Mouse (Mus musculus): ENCODE data around the gene Tmem120b. TPM values are rescaled to one million over a fixed set of nuclear protein-coding genes. Genes with fewer than 3 reads are reported as not detected.
"Not testable (repeated sequence)": the region's sequence is repeated elsewhere in the genome, so short reads cannot be mapped to it uniquely, and the experiment has no call there.

The Tmem120b gene
- polyA plus RNA-seq, 1 experiment from 2014 or later, result 14.0 TPM

DNA sequence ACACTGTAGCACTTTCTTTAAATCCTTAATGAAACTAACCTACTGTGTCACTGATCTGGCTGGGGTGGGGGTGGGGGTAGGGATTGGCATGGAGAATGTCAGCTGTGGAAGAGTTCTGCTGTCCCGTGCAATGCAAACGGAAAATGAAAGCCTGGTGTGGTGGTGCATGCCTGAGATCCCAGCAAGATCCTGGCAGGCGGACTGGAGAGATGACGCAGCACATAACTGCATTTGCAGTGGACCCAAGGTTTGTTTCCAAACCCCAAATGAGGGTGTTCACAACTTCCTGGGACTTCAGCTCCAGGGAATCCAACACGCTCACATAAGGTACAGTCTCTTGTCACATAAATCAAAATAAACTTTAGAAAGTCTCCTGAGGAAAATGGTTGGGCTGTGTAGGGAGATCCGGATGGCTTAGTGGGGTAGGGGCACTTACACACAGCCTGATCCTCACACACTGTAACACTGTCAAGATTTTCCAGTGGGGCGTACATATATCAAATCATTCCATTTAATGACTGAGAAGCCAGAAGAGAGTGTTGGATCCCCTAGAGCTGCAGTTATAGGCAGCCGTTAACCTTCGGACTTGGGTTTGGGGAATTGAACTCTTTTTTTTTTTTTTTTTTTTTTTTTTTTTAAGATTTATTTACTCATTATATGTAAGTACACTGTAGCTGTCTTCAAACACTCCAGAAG is 7.4 kb upstream of the Tmem120b start:
- 81% methylated on average over 9 of the region's 9 CpGs for WGBS
- Histone ChIP-seq H3K27ac (no peak overlapping the region), H3K9ac (no peak overlapping the region), H3K36me3 (replicated peaks; ENCODE audit: control insufficient read depth, insufficient read depth) (no peaks in the 10 kb centered on the region), H3K4me1 (replicated peaks; ENCODE audit: control insufficient read depth, insufficient read depth, low read length) (no peaks in the 10 kb centered on the region; the same call in 1 of the 2 replicates), H3K4me2 (replicated peaks) (no peak overlapping the region), H3K27me3 (ENCODE audit: control insufficient read depth, insufficient read depth, low read length) (no peaks in the 10 kb centered on the region), H3K4me3 (replicated peaks; ENCODE audit: low read length) (no peak overlapping the region), H3K9me3 (ENCODE audit: control insufficient read depth, low read length) (no peaks in the 10 kb centered on the region)
- ATAC-seq (ENCODE audit: low FRiP score), result no peak
- DNase-seq (ENCODE audit: low spot score), result no peak

DNA sequence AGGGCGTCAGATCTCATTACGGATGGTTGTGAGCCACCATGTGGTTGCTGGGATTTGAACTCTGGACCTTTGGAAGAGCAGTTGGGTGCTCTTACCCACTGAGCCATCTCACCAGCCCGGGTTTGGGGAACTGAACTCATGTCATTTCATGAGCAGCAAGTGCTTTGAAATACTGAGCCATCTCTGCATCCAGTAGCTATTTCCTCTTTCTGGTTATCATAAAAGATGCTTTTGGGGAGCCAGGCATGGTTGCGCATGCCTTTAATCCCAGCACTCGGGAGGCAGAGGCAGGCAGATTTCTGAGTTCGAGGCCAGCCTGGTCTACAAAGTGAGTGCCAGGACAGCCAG is 6.8 kb upstream of the Tmem120b start:
- ATAC-seq (ENCODE audit: low FRiP score); H3K4me2 ChIP-seq (replicated peaks); H3K27me3 ChIP-seq (ENCODE audit: control insufficient read depth, insufficient read depth, low read length); H3K27ac ChIP-seq; DNase-seq (ENCODE audit: low spot score); H3K36me3 ChIP-seq (replicated peaks; ENCODE audit: control insufficient read depth, insufficient read depth); H3K9ac ChIP-seq; H3K9me3 ChIP-seq (ENCODE audit: control insufficient read depth, low read length); H3K4me3 ChIP-seq (replicated peaks; ENCODE audit: low read length); H3K4me1 ChIP-seq (replicated peaks; ENCODE audit: control insufficient read depth, insufficient read depth, low read length): not testable (repeated sequence)
- WGBS, result 90% methylated on average over 4 of the region's 6 CpGs

DNA sequence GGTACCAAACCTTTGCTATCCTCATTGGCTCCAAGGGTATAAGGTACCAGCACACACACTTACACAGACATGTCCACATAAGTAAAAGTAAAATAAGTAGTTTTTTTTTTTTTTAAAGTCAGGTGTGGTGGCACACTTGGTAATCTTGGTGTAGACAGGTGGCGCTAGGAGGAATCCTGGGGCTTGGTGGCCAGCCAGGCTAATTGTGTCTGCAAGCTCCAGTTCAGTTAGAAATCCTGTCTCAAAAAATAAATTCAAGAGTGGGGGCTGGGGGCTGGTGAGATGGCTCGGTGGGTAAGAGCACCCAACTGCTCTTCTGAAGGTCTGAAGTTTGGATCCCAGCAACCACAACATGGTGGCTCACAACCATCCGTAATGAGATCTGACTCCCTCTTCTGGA is 5.1 kb upstream of the Tmem120b start:
- H3K27ac ChIP-seq, result no peak overlapping the region
- no peak overlapping the region for H3K4me2 ChIP-seq (replicated peaks)
- H3K9ac ChIP-seq, result no peak overlapping the region
- no peaks in the 10 kb centered on the region for H3K9me3 ChIP-seq (ENCODE audit: control insufficient read depth, low read length)
- WGBS, result 90% methylated on average over 3 of the region's 3 CpGs
- no peaks in the 10 kb centered on the region for H3K27me3 ChIP-seq (ENCODE audit: control insufficient read depth, insufficient read depth, low read length)
- no peaks in the 10 kb centered on the region; the same call in 1 of the 2 replicates for H3K4me1 ChIP-seq (replicated peaks; ENCODE audit: control insufficient read depth, insufficient read depth, low read length)
- no peaks in the 10 kb centered on the region for H3K36me3 ChIP-seq (replicated peaks; ENCODE audit: control insufficient read depth, insufficient read depth)
- ATAC-seq (ENCODE audit: low FRiP score) (no peak), DNase-seq (ENCODE audit: low spot score) (no peak)
- no peak overlapping the region for H3K4me3 ChIP-seq (replicated peaks; ENCODE audit: low read length)

DNA sequence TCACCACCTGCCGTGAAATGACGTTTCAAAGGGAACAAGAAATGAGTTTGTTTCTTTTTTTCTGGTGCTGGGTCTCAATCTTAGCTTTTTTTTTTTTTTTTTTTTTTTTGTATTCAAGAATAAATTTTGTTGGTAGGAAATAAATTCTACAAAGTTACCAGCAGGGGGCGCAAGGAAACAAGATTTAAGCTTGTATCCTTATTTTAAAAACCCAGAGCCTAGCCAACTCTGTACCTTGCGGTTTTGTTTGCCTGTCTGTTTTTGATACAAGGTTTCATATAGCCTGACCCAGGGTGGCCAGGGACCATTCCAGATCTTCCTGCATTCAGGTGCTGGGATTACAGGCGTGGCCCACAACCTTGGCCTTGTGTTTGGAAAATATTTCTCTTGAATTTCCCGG is 4.0 kb upstream of the Tmem120b start:
- Histone ChIP-seq H3K9me3 (ENCODE audit: control insufficient read depth, low read length) (no peaks in the 10 kb centered on the region), H3K27me3 (ENCODE audit: control insufficient read depth, insufficient read depth, low read length) (no peaks in the 10 kb centered on the region), H3K36me3 (replicated peaks; ENCODE audit: control insufficient read depth, insufficient read depth) (no peaks in the 10 kb centered on the region), H3K4me3 (replicated peaks; ENCODE audit: low read length) (no peak overlapping the region), H3K4me1 (replicated peaks; ENCODE audit: control insufficient read depth, insufficient read depth, low read length) (no peaks in the 10 kb centered on the region), H3K4me2 (replicated peaks) (no peak overlapping the region), H3K9ac (0 out of 2 replicates have a peak overlapping the region, but pooled peaks have one; percentile 14), H3K27ac (no peak overlapping the region)
- WGBS, result 30% methylated on average over 6 of the region's 6 CpGs
- peak; percentile 92 for DNase-seq (ENCODE audit: low spot score)
- ATAC-seq (ENCODE audit: low FRiP score), result no peak

DNA sequence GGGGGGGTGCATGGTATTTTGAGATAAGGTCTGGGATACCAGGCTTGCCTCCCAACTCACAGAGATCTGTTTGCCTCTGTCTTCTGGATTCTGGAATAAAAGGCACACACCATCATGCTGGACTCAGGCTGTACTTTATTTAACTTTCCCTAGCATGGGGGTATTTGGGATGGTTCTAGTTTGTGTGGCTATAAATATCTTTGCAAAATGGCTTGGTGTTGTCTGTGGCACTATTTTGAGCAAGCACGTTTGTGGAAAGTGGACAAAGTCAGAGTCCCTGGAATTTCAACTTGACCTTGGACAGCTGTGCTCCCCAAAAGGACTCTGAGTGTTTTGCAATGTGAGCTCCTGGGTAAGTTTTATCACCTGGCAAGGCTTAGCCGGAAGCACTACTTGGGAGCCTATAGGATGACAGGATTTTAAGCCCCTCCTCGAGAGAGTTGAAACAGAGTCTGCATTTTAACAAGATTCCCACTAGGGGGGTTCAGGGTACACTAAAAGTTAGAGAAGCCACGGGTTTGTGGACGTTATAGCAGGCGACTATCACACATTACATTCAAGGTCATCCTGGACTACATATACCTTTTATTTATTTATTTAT is 720 bp upstream of the Tmem120b start:
- ATAC-seq (ENCODE audit: low FRiP score), result no peak
- Histone ChIP-seq H3K4me3 (replicated peaks; ENCODE audit: low read length) (no peak overlapping the region), H3K27ac (no peak overlapping the region), H3K4me2 (replicated peaks) (no peak overlapping the region), H3K36me3 (replicated peaks; ENCODE audit: control insufficient read depth, insufficient read depth) (no peaks in the 10 kb centered on the region), H3K9me3 (ENCODE audit: control insufficient read depth, low read length) (no peaks in the 10 kb centered on the region), H3K4me1 (replicated peaks; ENCODE audit: control insufficient read depth, insufficient read depth, low read length) (no peaks in the 10 kb centered on the region), H3K27me3 (ENCODE audit: control insufficient read depth, insufficient read depth, low read length) (no peaks in the 10 kb centered on the region), H3K9ac (no peak overlapping the region)
- 30% methylated on average over 6 of the region's 6 CpGs for WGBS
- peak; percentile 63 for DNase-seq (ENCODE audit: low spot score)

DNA sequence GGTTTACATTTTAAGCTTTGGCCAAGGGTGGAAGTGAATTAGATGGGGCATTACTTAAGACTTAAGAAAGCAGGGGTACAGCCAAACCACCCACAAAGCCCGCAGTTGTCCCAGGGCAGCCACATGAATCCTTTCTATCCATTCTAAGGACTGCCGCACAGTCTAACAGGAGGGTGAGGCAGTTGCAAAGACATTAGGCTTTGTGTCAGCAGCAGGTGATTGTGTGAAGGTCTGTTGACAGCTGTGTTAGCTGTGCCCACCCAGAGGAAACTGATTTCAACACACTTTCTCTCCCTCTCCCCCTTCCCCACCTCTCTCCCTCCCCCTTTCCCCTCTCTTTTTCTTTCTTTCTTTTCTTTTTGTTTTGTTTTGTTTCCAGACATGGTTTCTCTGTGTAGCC is 499 bp downstream of the Tmem120b start:
- Histone ChIP-seq H3K36me3 (replicated peaks; ENCODE audit: control insufficient read depth, insufficient read depth) (no peaks in the 10 kb centered on the region), H3K9ac (no peak overlapping the region), H3K9me3 (ENCODE audit: control insufficient read depth, low read length) (no peaks in the 10 kb centered on the region), H3K4me3 (replicated peaks; ENCODE audit: low read length) (no peak overlapping the region), H3K27ac (no peak overlapping the region), H3K4me2 (replicated peaks) (no peak overlapping the region), H3K4me1 (replicated peaks; ENCODE audit: control insufficient read depth, insufficient read depth, low read length) (no peaks in the 10 kb centered on the region), H3K27me3 (ENCODE audit: control insufficient read depth, insufficient read depth, low read length) (no peaks in the 10 kb centered on the region)
- DNase-seq (ENCODE audit: low spot score) (no peak), ATAC-seq (ENCODE audit: low FRiP score) (no peak)
- WGBS, result 88% methylated on average over 2 of the region's 2 CpGs

DNA sequence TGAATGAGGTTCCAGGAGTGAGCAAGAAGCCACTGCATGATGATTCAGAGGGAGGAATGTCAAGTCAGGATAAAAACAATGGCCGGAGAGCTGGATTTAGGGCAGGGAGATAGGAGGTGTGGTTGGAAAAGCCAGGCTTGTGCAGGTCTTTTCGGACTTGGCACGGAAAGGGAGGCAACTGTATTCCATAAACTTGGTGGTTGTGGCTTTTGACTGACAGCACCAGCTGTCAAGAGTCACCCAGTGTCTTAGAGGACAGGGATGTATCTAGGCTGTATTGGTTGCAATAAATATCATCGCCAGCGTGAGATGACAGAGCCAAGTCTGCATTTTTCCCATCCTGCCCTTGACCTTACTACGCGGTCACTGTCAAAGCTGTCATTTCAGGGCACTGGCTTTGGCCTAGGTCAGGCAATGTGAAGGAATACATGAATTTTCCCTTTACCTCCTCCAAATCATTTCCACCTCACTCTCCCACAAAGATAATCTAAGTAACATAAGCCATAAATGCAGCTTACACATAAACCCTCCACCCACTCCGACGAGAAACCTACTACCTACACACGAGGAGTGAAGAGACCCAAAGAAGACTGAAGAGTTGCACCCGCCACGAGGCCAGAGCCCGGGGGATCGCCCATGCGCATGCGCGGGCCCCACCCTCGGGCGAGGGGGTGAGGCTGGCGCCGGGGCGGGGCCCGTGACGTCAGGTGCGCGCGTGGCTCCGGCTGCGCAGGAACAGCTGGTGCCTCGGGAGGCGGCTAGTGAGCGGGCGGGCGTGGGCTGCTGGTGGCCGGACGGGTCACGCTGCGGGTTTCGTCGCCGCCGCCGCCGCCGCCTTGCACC is 7.6 kb downstream of the Tmem120b start:
- Histone ChIP-seq H3K4me1 (replicated peaks; ENCODE audit: control insufficient read depth, insufficient read depth, low read length) (peaks cover 23% of the 10 kb centered on the region), H3K36me3 (replicated peaks; ENCODE audit: control insufficient read depth, insufficient read depth) (no peaks in the 10 kb centered on the region), H3K4me2 (replicated peaks) (peak overlapping the region; percentile 98), H3K27me3 (ENCODE audit: control insufficient read depth, insufficient read depth, low read length) (no peaks in the 10 kb centered on the region), H3K27ac (peak overlapping the region; percentile 65), H3K9ac (peak overlapping the region; percentile 73), H3K9me3 (ENCODE audit: control insufficient read depth, low read length) (no peaks in the 10 kb centered on the region), H3K4me3 (replicated peaks; ENCODE audit: low read length) (peak overlapping the region; percentile 68)
- DNase-seq (ENCODE audit: low spot score) (peak; percentile 96), ATAC-seq (ENCODE audit: low FRiP score) (peak; percentile 92)
- WGBS, result 9% methylated on average over 41 of the region's 45 CpGs

DNA sequence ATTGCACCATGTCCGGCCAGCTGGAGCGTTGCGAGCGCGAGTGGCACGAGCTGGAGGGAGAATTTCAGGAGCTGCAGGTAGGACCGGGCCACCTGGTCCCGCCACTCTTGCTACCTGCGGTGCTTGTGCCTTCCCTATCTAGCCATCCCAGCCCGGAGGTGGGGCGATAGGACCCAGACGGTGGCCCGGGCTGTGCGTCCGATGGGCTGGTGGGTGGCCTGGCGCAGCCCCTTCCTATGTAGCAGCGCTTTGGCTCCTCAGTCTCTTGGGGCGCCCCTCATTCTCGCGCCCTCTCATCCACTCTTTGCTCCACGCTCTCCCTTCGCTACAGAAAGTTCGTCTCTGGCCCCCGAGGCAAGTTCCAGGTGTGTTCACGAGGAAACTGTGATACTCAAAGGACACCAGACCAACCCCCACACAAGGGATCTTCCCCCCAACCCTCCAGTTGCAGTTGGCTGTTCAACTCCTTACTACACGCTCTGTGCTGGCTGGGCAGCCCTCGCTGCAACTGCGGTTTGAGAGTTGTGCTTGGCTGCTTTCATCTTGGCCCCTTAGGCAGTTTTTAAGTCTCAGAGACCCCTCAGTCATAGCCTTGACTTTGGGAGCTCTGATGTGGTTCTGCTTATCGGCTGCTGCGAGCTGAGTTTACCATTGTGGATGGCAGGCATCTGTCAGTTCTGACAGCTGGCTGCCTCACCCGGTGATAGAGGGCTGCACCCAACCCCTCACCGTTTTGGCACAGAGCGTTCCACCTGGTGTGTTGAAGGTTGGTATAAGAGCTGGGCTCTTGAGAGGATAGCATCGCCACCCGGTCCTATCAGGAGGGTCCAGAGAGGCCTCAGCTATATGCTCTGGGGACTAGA is 8.4 kb downstream of the Tmem120b start:
- H3K27me3 ChIP-seq (ENCODE audit: control insufficient read depth, insufficient read depth, low read length), result no peaks in the 10 kb centered on the region
- 4% methylated on average over 32 of the region's 35 CpGs for WGBS
- ATAC-seq (ENCODE audit: low FRiP score) (peak; percentile 87), DNase-seq (ENCODE audit: low spot score) (peak; percentile 52)
- H3K4me3 ChIP-seq (replicated peaks; ENCODE audit: low read length), result peak overlapping the region; percentile 68
- H3K9ac ChIP-seq, result peak overlapping the region; percentile 73
- peak overlapping the region; percentile 65 for H3K27ac ChIP-seq
- H3K4me1 ChIP-seq (replicated peaks; ENCODE audit: control insufficient read depth, insufficient read depth, low read length), result peaks cover 23% of the 10 kb centered on the region
- no peaks in the 10 kb centered on the region for H3K36me3 ChIP-seq (replicated peaks; ENCODE audit: control insufficient read depth, insufficient read depth)
- H3K4me2 ChIP-seq (replicated peaks), result peak overlapping the region; percentile 98
- no peaks in the 10 kb centered on the region for H3K9me3 ChIP-seq (ENCODE audit: control insufficient read depth, low read length)

DNA sequence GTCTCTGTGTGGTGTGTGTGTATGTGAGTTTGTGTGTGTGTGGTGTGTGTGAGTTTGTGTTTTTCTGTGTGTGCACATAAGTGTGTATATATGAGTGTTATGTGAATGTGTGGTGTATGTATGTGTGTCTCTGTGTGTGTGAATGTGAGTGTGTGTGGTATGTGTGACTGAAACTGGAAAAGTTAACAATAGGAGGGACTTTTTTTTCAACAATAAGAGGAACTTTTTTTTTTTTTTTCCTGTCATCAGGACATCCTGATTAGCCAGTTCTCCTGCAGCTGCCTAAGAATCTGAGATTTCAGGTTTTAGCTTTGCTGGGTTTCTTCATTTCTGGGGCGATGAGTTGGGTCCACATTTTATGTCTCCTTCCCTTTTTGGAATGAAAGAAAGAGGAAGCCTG is 11.4 kb downstream of the Tmem120b start:
- H3K27ac ChIP-seq, result no peak overlapping the region
- no peaks in the 10 kb centered on the region for H3K36me3 ChIP-seq (replicated peaks; ENCODE audit: control insufficient read depth, insufficient read depth)
- no peak overlapping the region for H3K4me3 ChIP-seq (replicated peaks; ENCODE audit: low read length)
- H3K27me3 ChIP-seq (ENCODE audit: control insufficient read depth, insufficient read depth, low read length), result no peaks in the 10 kb centered on the region
- ATAC-seq (ENCODE audit: low FRiP score) (no peak), DNase-seq (ENCODE audit: low spot score) (no peak)
- peaks cover 23% of the 10 kb centered on the region for H3K4me1 ChIP-seq (replicated peaks; ENCODE audit: control insufficient read depth, insufficient read depth, low read length)
- no peak overlapping the region for H3K4me2 ChIP-seq (replicated peaks)
- no peaks in the 10 kb centered on the region for H3K9me3 ChIP-seq (ENCODE audit: control insufficient read depth, low read length)
- H3K9ac ChIP-seq, result no peak overlapping the region
- WGBS, result 90% methylated on average over 1 of the region's 1 CpGs

Measured in hindbrain, embryonic 14.5 days (tissue).